In the genomic region with DNA sequence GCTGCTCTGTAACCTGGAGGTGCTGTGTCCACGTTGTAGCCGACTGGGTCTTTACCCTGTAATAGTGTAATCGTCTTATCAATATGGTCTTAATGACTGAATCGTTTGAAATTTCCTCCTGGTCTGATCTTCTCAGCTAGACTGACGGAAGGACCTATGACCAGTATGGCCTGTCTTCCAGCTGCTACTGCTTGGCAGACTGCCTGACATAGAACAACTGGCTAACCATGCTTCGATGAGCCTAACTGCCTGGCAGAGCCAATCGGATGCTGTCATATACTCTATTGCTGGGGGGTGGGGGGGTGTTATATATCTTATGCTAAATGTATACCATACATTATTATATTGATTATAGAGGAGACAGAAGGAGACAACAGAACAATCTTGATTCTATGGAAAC, we compare ENCODE assay signal across 16 mouse cellular contexts.
"Had no signal": no experiment of that assay in that cellular context is flagged by ENCODE, and none has a peak within 500 bp of the region (broad histone marks: within the 10 kb centered on the region; RNA-seq: fewer than 3 reads in every experiment).

No protein-coding gene starts in this region.

- H3K9me3 ChIP-seq: limb, embryonic 12.5 days; lung, embryonic 15.5 days; midbrain, embryonic 10.5 days; neural tube, embryonic 15.5 days had no signal

- ATAC-seq: intestine, embryonic 16.5 days had no signal

- H3K4me1 ChIP-seq: limb, embryonic 12.5 days; midbrain, embryonic 10.5 days; neural tube, embryonic 15.5 days had no signal

- H3K4me3 ChIP-seq: limb, embryonic 12.5 days; lung, embryonic 15.5 days; midbrain, embryonic 10.5 days; myocyte; neural tube, embryonic 15.5 days had no signal

- H3K36me3 ChIP-seq: limb, embryonic 12.5 days; lung, embryonic 15.5 days; midbrain, embryonic 10.5 days; neural tube, embryonic 15.5 days had no signal

- H3K27me3 ChIP-seq: limb, embryonic 12.5 days; lung, embryonic 15.5 days; neural tube, embryonic 15.5 days had no signal

- H3K4me2 ChIP-seq: limb, embryonic 12.5 days; lung, embryonic 15.5 days; neural tube, embryonic 15.5 days had no signal

- H3K27ac ChIP-seq: limb, embryonic 12.5 days; liver, embryonic 14.5 days; lung, embryonic 15.5 days; midbrain, embryonic 10.5 days; neural tube, embryonic 15.5 days; stomach, postnatal 0 days had no signal

- H3K9ac ChIP-seq: limb, embryonic 12.5 days; liver, embryonic 14.5 days; lung, embryonic 15.5 days; neural tube, embryonic 15.5 days had no signal

- DNase-seq: kidney, adult 9 months; kidney, postnatal 25 days; layer of hippocampus, adult 9-11 months; layer of hippocampus, postnatal 36 days; midbrain, embryonic 14.5 days; right cerebral cortex, adult 18-20 months; thymus, adult 18-20 months; thymus, postnatal 14 days had no signal
